Comparison of ENCODE assay signal across 27 mouse cellular contexts in genomic region chr13:51323058-51323715, GRCm38 (mm10).
DNase-seq lines count a peak whose midpoint lies in the region; ATAC-seq lines count a peak whose summit lies in the region.
"Had no signal": no experiment of that assay in that cellular context is flagged by ENCODE, and none has a peak within 500 bp of the region (broad histone marks: within the 10 kb centered on the region; RNA-seq: fewer than 3 reads in every experiment).

No protein-coding gene starts in this region.

- no peaks in the 10 kb centered on the region for H3K9me3 ChIP-seq in kidney, embryonic 15.5 days (replicated peaks)
- no peaks in the 10 kb centered on the region for H3K9me3 ChIP-seq in midbrain, embryonic 10.5 days (replicated peaks)
- H3K9me3 ChIP-seq: forebrain, embryonic 12.5 days; heart, embryonic 12.5 days; limb, embryonic 12.5 days; midbrain, embryonic 12.5 days had no signal

- H3K9ac ChIP-seq in kidney, embryonic 15.5 days: no peak overlapping the region
- H3K9ac ChIP-seq: forebrain, embryonic 12.5 days; forebrain, postnatal 0 days; heart, embryonic 12.5 days; hindbrain, embryonic 14.5 days; limb, embryonic 12.5 days; midbrain, embryonic 12.5 days had no signal

- no peaks in the 10 kb centered on the region for H3K36me3 ChIP-seq in kidney, embryonic 15.5 days
- H3K36me3 ChIP-seq in midbrain, embryonic 10.5 days: no peaks in the 10 kb centered on the region
- H3K36me3 ChIP-seq: forebrain, embryonic 12.5 days; heart, embryonic 12.5 days; limb, embryonic 12.5 days; midbrain, embryonic 12.5 days had no signal

- DNase-seq in kidney, adult 9 months: peak; percentile 8
- DNase-seq in midbrain, embryonic 10.5 days (ENCODE audit: low spot score): no peak
- DNase-seq in gastrocnemius, postnatal 25 days: no peak
- no peak for DNase-seq in neural tube, embryonic 10.5 days (ENCODE audit: extremely low spot score, low spot score)
- DNase-seq: adrenal gland, adult 8-10 months; cerebellum, adult 8-10 months; cerebellum, postnatal 25 days; forebrain, postnatal 0 days; gastrocnemius, postnatal 10 days; heart, postnatal 4 days; kidney, postnatal 25 days; right cerebral cortex, postnatal 25 days; thymus, adult 18-20 months; thymus, postnatal 25 days had no signal

- peaks cover 14% of the 10 kb centered on the region for H3K4me1 ChIP-seq in kidney, embryonic 15.5 days
- no peaks in the 10 kb centered on the region; the same call in 1 of the 2 replicates for H3K4me1 ChIP-seq in brown adipose tissue, adult 24 weeks (ENCODE audit: control insufficient read depth, insufficient read depth, insufficient read length, low read length)
- peaks cover 11% of the 10 kb centered on the region for H3K4me1 ChIP-seq in midbrain, embryonic 10.5 days

- H3K27me3 ChIP-seq in kidney, embryonic 15.5 days: no peaks in the 10 kb centered on the region
- no peaks in the 10 kb centered on the region for H3K27me3 ChIP-seq in midbrain, embryonic 10.5 days (ENCODE audit: low read depth, poor library complexity, severe bottlenecking)
- H3K27me3 ChIP-seq: forebrain, embryonic 12.5 days; heart, embryonic 12.5 days; limb, embryonic 12.5 days; midbrain, embryonic 12.5 days had no signal

- ATAC-seq in kidney, embryonic 15.5 days (replicated peaks; ENCODE audit: low FRiP score): no peak
- ATAC-seq in hematopoietic stem cell, adult 5-6 weeks (replicated peaks in 1 of 2; ENCODE audit: insufficient read depth in 1 of 2, low FRiP score in 2 of 2, low TSS enrichment in 1 of 2, low read depth in 1 of 2, poor library complexity in 2 of 2, severe bottlenecking in 2 of 2): peak; percentile 56 to 60; a peak in 3 of 4 replicates
- ATAC-seq: forebrain, postnatal 0 days; intestine, postnatal 0 days; lung, postnatal 0 days had no signal

- no peak overlapping the region for H3K4me2 ChIP-seq in kidney, embryonic 15.5 days
- H3K4me2 ChIP-seq: forebrain, embryonic 12.5 days; heart, embryonic 12.5 days; hindbrain, embryonic 14.5 days; limb, embryonic 12.5 days; liver, embryonic 11.5 days; midbrain, embryonic 12.5 days had no signal

- no peak overlapping the region for H3K27ac ChIP-seq in kidney, embryonic 15.5 days
- 0 out of 2 replicates have a peak overlapping the region, but pooled peaks have one; percentile 11 for H3K27ac ChIP-seq in brown adipose tissue, adult 24 weeks (replicated peaks; ENCODE audit: low read depth, low read length)
- H3K27ac ChIP-seq in midbrain, embryonic 10.5 days (replicated peaks): no peak overlapping the region
- H3K27ac ChIP-seq: forebrain, embryonic 12.5 days; hindbrain, embryonic 14.5 days; limb, embryonic 12.5 days; macrophage; midbrain, embryonic 12.5 days; stomach, postnatal 0 days had no signal

- 78% methylated on average over 7 of the region's 7 CpGs for WGBS in kidney, embryonic 15.5 days
- 80% methylated on average over 7 of the region's 7 CpGs for WGBS in midbrain, embryonic 10.5 days

- H3K4me3 ChIP-seq in kidney, embryonic 15.5 days (replicated peaks): no peak overlapping the region
- no peak overlapping the region for H3K4me3 ChIP-seq in brown adipose tissue, adult 24 weeks (ENCODE audit: insufficient read depth, low read depth, low read length)
- no peak overlapping the region for H3K4me3 ChIP-seq in midbrain, embryonic 10.5 days
- H3K4me3 ChIP-seq: forebrain, embryonic 12.5 days; heart, embryonic 12.5 days; limb, embryonic 12.5 days; midbrain, embryonic 12.5 days had no signal
